Mouse (Mus musculus) limb, embryonic 13.5 days (tissue): Measurements from ENCODE around the gene Myadml2. TPM values are rescaled to one million over a fixed set of nuclear protein-coding genes. Genes with fewer than 3 reads are reported as not detected.

ENCODE experiments used
- ATAC-seq: fragments of 200-750 bp; cut with Nextera tagmentation; 2 replicates; pipeline ENCODE4 v1.8.0; 2017; ENCODE audit warnings: low read depth, moderate number of reproducible peaks, moderate TSS enrichment; ENCODE audit not compliant: low FRiP score
- H3K27ac ChIP-seq: fragments of 300-500 bp; sonication (generic); 2 replicates; pipeline ENCODE4 v1.5.1; 2015; ENCODE audit warnings: inconsistent platforms, mild to moderate bottlenecking, moderate library complexity
- H3K27me3 ChIP-seq: fragments of 300-500 bp; sonication (generic); 2 replicates; pipeline ENCODE4 v1.6.1; 2015; ENCODE audit warnings: mild to moderate bottlenecking, inconsistent platforms
- H3K36me3 ChIP-seq: fragments of 300-500 bp; sonication (generic); 2 replicates; pipeline ENCODE4 v1.6.1; 2015; ENCODE audit warnings: inconsistent platforms, mild to moderate bottlenecking, moderate library complexity
- H3K4me1 ChIP-seq: fragments of 300-500 bp; sonication (generic); 2 replicates; pipeline ENCODE4 v1.6.1; 2015; ENCODE audit warnings: inconsistent platforms
- H3K4me2 ChIP-seq: fragments of 300-500 bp; sonication (generic); replicated peaks from 2 replicates; pipeline ENCODE4 v1.6.1; 2015; ENCODE audit warnings: inconsistent platforms, mild to moderate bottlenecking, moderate library complexity
- H3K4me3 ChIP-seq: fragments of 300-500 bp; sonication (generic); 2 replicates; pipeline ENCODE4 v1.5.1; 2015; ENCODE audit warnings: moderate library complexity, mild to moderate bottlenecking, inconsistent platforms
- H3K9ac ChIP-seq: fragments of 300-500 bp; sonication (generic); 2 replicates; pipeline ENCODE4 v1.6.1; 2015; ENCODE audit warnings: mild to moderate bottlenecking, inconsistent platforms
- H3K9me3 ChIP-seq: fragments of 300-500 bp; sonication (generic); 2 replicates; pipeline ENCODE4 v1.6.1; 2016; ENCODE audit warnings: inconsistent platforms
- WGBS: fragments of 180-500 bp; shearing (Covaris S2); methylation state at CpG from one replicate; pipeline ENCODE4 v1.1.7; 2015; 5-methylcytosine and 5-hydroxymethylcytosine counted together
- polyA plus RNA-seq: library from polyadenylated mRNA; unstranded; fragments of >200 nt; fragmentation: Nextera tagmentation; extraction: Ambion mirVana; gene quantifications from 2 replicates; pipeline ENCODE4 v1.2.1, GENCODE M21; 2015

Myadml2 gene
- polyA plus RNA-seq, 1 experiment from 2014 or later = 0.36 TPM

GRCm38 (mm10) chr11:120615167-120615566, 32.8 kb downstream of the Myadml2 start:
- Histone ChIP-seq H3K36me3 (peaks cover 74% of the 10 kb centered on the region), H3K27me3 (no peaks in the 10 kb centered on the region), H3K9me3 (no peaks in the 10 kb centered on the region), H3K4me3 (no peak overlapping the region), H3K4me2 (no peak overlapping the region), H3K9ac (no peak overlapping the region), H3K27ac (no peak overlapping the region), H3K4me1 (peaks cover 18% of the 10 kb centered on the region)
- 94% methylated on average over 6 of the region's 6 CpGs for WGBS
- no peak for ATAC-seq

- H3K36me3 ChIP-seq = peaks cover 73% of the 10 kb centered on the region
- no peak overlapping the region for H3K27ac ChIP-seq
- H3K4me1 ChIP-seq = peaks cover 23% of the 10 kb centered on the region
- no peaks in the 10 kb centered on the region for H3K9me3 ChIP-seq
- no peak for ATAC-seq
- H3K9ac ChIP-seq = no peak overlapping the region
- peaks cover 9% of the 10 kb centered on the region for H3K27me3 ChIP-seq
- H3K4me2 ChIP-seq = no peak overlapping the region
- 77% methylated on average over 8 of the region's 8 CpGs for WGBS
- H3K4me3 ChIP-seq = no peak overlapping the region
Measured at GRCm38 (mm10) chr11:120613976-120614375, 34.0 kb downstream of the Myadml2 start.

- no peak overlapping the region for H3K9ac ChIP-seq
- peaks cover 14% of the 10 kb centered on the region for H3K27me3 ChIP-seq
- no peaks in the 10 kb centered on the region for H3K9me3 ChIP-seq
- H3K27ac ChIP-seq = no peak overlapping the region
- H3K36me3 ChIP-seq = peaks cover 69% of the 10 kb centered on the region
- H3K4me3 ChIP-seq = no peak overlapping the region
- no peak for ATAC-seq
- no peak overlapping the region for H3K4me2 ChIP-seq
- H3K4me1 ChIP-seq = peaks cover 27% of the 10 kb centered on the region
- 90% methylated on average over 10 of the region's 10 CpGs for WGBS
Measured at GRCm38 (mm10) chr11:120613481-120613972, 34.4 kb downstream of the Myadml2 start.

GRCm38 (mm10) chr11:120612763-120613162, 35.2 kb downstream of the Myadml2 start:
- no peak overlapping the region for H3K27ac ChIP-seq
- no peak overlapping the region for H3K9ac ChIP-seq
- no peaks in the 10 kb centered on the region for H3K9me3 ChIP-seq
- H3K36me3 ChIP-seq = peaks cover 63% of the 10 kb centered on the region
- peaks cover 33% of the 10 kb centered on the region for H3K4me1 ChIP-seq
- no peak overlapping the region for H3K4me2 ChIP-seq
- peaks cover 18% of the 10 kb centered on the region for H3K27me3 ChIP-seq
- 37% methylated on average over 6 of the region's 6 CpGs for WGBS
- ATAC-seq = no peak
- H3K4me3 ChIP-seq = no peak overlapping the region

GRCm38 (mm10) chr11:120610477-120611046, 37.4 kb downstream of the Myadml2 start:
- 86% methylated on average over 9 of the region's 9 CpGs for WGBS
- H3K27me3 ChIP-seq = peaks cover 25% of the 10 kb centered on the region
- H3K4me2 ChIP-seq = no peak overlapping the region
- H3K9me3 ChIP-seq = no peaks in the 10 kb centered on the region
- H3K36me3 ChIP-seq = peaks cover 75% of the 10 kb centered on the region
- H3K4me3 ChIP-seq = no peak overlapping the region
- H3K4me1 ChIP-seq = peaks cover 20% of the 10 kb centered on the region
- H3K9ac ChIP-seq = no peak overlapping the region
- H3K27ac ChIP-seq = no peak overlapping the region
- ATAC-seq = no peak

GRCm38 (mm10) chr11:120609250-120609649, 38.7 kb downstream of the Myadml2 start:
- peak overlapping the region; percentile 63; the same call in 1 of the 2 replicates for H3K9ac ChIP-seq
- WGBS = 47% methylated on average over 7 of the region's 8 CpGs
- peaks cover 20% of the 10 kb centered on the region for H3K4me1 ChIP-seq
- H3K27ac ChIP-seq = no peak overlapping the region
- H3K36me3 ChIP-seq = peaks cover 79% of the 10 kb centered on the region
- H3K4me2 ChIP-seq = peak overlapping the region; percentile 67; the same call in 1 of the 2 replicates
- peaks cover 25% of the 10 kb centered on the region for H3K27me3 ChIP-seq
- no peak for ATAC-seq
- no peak overlapping the region for H3K4me3 ChIP-seq
- no peaks in the 10 kb centered on the region for H3K9me3 ChIP-seq

GRCm38 (mm10) chr11:120608241-120609034, 39.5 kb downstream of the Myadml2 start, which contains the start of gene Npb:
TSS of gene Npb (plus strand) at chr11:120608477.
- ATAC-seq = no peak
- H3K9me3 ChIP-seq = no peaks in the 10 kb centered on the region
- peaks cover 20% of the 10 kb centered on the region for H3K4me1 ChIP-seq
- WGBS = 4% methylated on average over 45 of the region's 45 CpGs
- H3K4me3 ChIP-seq = peak within 1 kb of the TSS; percentile 40
- peaks cover 25% of the 10 kb centered on the region for H3K27me3 ChIP-seq
- H3K36me3 ChIP-seq = peaks cover 79% of the 10 kb centered on the region
- peak within 1 kb of the TSS; percentile 67 for H3K4me2 ChIP-seq
- peak within 1 kb of the TSS; percentile 63 for H3K9ac ChIP-seq
- no peak within 1 kb of the TSS; the same call in 1 of the 2 replicates for H3K27ac ChIP-seq

- ATAC-seq = no peak
- Histone ChIP-seq H3K9ac (no peak overlapping the region), H3K27ac (no peak overlapping the region; the same call in 1 of the 2 replicates), H3K27me3 (peaks cover 25% of the 10 kb centered on the region), H3K9me3 (no peaks in the 10 kb centered on the region), H3K36me3 (peaks cover 79% of the 10 kb centered on the region), H3K4me3 (no peak overlapping the region), H3K4me1 (peaks cover 20% of the 10 kb centered on the region), H3K4me2 (no peak overlapping the region)
- WGBS = 83% methylated on average over 4 of the region's 4 CpGs
Measured at GRCm38 (mm10) chr11:120606764-120607163, 41.2 kb downstream of the Myadml2 start.

- peaks cover 25% of the 10 kb centered on the region for H3K27me3 ChIP-seq
- peaks cover 20% of the 10 kb centered on the region for H3K4me1 ChIP-seq
- no peak overlapping the region for H3K4me2 ChIP-seq
- H3K4me3 ChIP-seq = no peak overlapping the region
- no peak for ATAC-seq
- peaks cover 78% of the 10 kb centered on the region for H3K36me3 ChIP-seq
- H3K9ac ChIP-seq = no peak overlapping the region
- H3K27ac ChIP-seq = no peak overlapping the region
- WGBS = 88% methylated on average over 7 of the region's 7 CpGs
- H3K9me3 ChIP-seq = no peaks in the 10 kb centered on the region
Measured at GRCm38 (mm10) chr11:120605667-120606066, 42.3 kb downstream of the Myadml2 start.

- H3K36me3 ChIP-seq = peaks cover 74% of the 10 kb centered on the region
- H3K9ac ChIP-seq = no peak overlapping the region
- no peaks in the 10 kb centered on the region for H3K9me3 ChIP-seq
- no peak overlapping the region for H3K4me3 ChIP-seq
- no peak overlapping the region for H3K27ac ChIP-seq
- no peak for ATAC-seq
- no peak overlapping the region for H3K4me2 ChIP-seq
- WGBS = 84% methylated on average over 2 of the region's 2 CpGs
- peaks cover 26% of the 10 kb centered on the region for H3K4me1 ChIP-seq
- peaks cover 12% of the 10 kb centered on the region for H3K27me3 ChIP-seq
Measured at GRCm38 (mm10) chr11:120603545-120603944, 44.4 kb downstream of the Myadml2 start.

- no peaks in the 10 kb centered on the region for H3K27me3 ChIP-seq
- H3K9ac ChIP-seq = no peak overlapping the region
- no peak overlapping the region for H3K27ac ChIP-seq
- peaks cover 71% of the 10 kb centered on the region for H3K36me3 ChIP-seq
- 94% methylated on average over 3 of the region's 3 CpGs for WGBS
- H3K4me3 ChIP-seq = no peak overlapping the region
- peaks cover 28% of the 10 kb centered on the region for H3K4me1 ChIP-seq
- H3K4me2 ChIP-seq = no peak overlapping the region
- no peaks in the 10 kb centered on the region for H3K9me3 ChIP-seq
- no peak for ATAC-seq
Measured at GRCm38 (mm10) chr11:120600716-120601115, 47.2 kb downstream of the Myadml2 start.

- Histone ChIP-seq H3K36me3 (peaks cover 70% of the 10 kb centered on the region), H3K9me3 (no peaks in the 10 kb centered on the region), H3K9ac (peak overlapping the region; percentile 76), H3K27me3 (no peaks in the 10 kb centered on the region), H3K4me1 (peaks cover 28% of the 10 kb centered on the region), H3K27ac (peak overlapping the region; percentile 87; the same call in 1 of the 2 replicates), H3K4me2 (peak overlapping the region; percentile 93), H3K4me3 (peak overlapping the region; percentile 92)
- 42% methylated on average over 17 of the region's 17 CpGs for WGBS
- no peak for ATAC-seq
Measured at GRCm38 (mm10) chr11:120598990-120599549, 48.9 kb downstream of the Myadml2 start.
